Mouse (Mus musculus): ENCODE data around the gene Dzip3. TPM values are rescaled to one million over a fixed set of nuclear protein-coding genes. Genes with fewer than 3 reads are reported as not detected.

The Dzip3 gene
- polyA plus RNA-seq (2015; fragmentation: Nextera tagmentation; extraction: Ambion mirVana): 3.9 and 4.9 TPM in 2 replicates

DNA sequence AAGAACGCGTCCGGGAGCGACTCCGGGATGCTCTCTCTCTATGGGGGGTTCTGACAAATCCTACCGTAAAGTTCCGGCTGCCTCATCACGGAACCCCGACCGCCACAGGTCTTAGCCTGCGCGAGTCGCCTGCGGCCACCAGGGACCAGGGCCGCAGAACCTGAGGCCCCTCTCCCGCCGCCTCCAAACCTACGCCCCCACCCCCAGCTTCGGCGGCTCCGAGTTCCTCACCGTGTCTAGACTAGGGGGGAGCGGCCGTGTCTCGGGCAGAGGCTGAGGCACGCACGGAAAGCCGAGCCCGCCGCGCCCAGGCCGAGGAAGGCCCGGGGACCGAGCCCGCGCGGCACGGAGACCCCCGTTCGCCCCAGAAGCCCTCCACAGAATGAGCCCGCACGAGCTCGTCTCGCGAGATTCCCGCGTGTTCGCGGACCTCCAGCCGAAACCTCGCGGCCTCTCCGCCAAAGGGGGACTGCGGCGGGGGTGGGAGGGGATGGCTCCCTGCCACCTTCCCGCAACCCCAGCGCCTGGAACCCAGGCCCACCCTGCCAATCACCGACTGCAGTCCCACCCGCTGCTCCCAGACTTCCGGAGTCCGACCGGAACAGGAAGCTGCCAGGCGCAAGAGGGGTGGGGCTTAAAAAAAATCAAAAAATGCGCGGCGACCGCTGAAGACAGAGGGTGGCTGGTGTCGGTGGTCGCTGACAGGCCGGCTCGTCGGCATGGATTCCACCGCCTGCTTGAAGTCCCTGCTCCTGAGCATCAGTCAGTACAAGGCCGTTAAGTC lies at the start of gene Dzip3, which contains the start of gene Cip2a:
Gene Dzip3, minus strand, starts transcription at position 607 of the 784 bp plus-strand sequence.
Gene Cip2a, plus strand, starts transcription at position 627 of the 784 bp plus-strand sequence.
- Histone ChIP-seq H3K27me3 (ENCODE audit: control insufficient read depth, insufficient read depth, low read depth, low read length) (no peaks in the 10 kb centered on the region), H3K4me3 (ENCODE audit: low read depth, low read length) (peak within 1 kb of the TSS; percentile 97), H3K36me3 (ENCODE audit: control insufficient read depth, insufficient read depth) (no peaks in the 10 kb centered on the region), H3K4me2 (ENCODE audit: low read depth, low read length) (peak within 1 kb of the TSS; percentile 66), H3K9me3 (replicated peaks; ENCODE audit: control insufficient read depth, low read length) (no peaks in the 10 kb centered on the region), H3K4me1 (ENCODE audit: control insufficient read depth, low read depth, low read length) (peaks cover 10% of the 10 kb centered on the region), H3K27ac (ENCODE audit: low read length) (peak within 1 kb of the TSS; percentile 85), H3K9ac (ENCODE audit: low read depth, low read length) (peak within 1 kb of the TSS; percentile 97)
- WGBS (ENCODE audit: insufficient replicate concordance): under 1% methylated on average over 70 of the region's 74 CpGs
- peak; percentile 97 for ATAC-seq (ENCODE audit: low read depth)

DNA sequence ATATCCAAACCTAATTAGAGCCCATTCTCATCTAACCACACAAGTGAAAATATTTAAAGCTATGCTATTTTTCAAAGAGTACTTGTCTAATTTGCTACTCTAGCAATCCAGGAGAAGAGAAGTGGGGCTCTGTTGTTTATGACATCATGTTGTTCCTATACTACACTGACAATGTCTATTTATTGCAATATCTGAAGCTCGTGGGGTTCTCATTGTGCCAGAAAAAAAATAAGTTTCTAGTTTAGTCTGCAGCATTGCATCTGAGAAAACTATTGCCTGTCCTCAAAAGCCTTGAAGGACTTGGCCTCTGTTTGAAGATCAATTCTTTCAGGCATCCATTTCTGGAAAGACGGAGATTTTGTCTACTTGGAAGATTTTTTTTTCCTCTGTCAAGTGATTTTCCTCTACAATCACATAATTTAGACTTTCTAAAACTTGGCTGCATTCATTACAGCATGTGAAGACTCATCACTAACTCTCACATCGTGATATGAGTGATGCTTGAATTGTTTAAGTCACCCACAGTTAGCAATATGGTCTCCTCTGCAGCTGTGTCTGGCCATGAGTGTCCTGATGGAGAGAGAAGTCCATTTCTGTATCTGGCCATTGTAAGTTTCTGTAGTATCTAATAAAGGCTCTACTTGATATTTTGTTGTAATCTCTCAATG lies 46.7 kb upstream of the Dzip3 start:
- Histone ChIP-seq H3K4me2 (ENCODE audit: low read depth, low read length) (no peak overlapping the region), H3K27ac (ENCODE audit: low read length) (no peak overlapping the region), H3K36me3 (ENCODE audit: control insufficient read depth, insufficient read depth) (no peaks in the 10 kb centered on the region), H3K9ac (ENCODE audit: low read depth, low read length) (no peak overlapping the region), H3K4me3 (ENCODE audit: low read depth, low read length) (no peak overlapping the region), H3K27me3 (ENCODE audit: control insufficient read depth, insufficient read depth, low read depth, low read length) (no peaks in the 10 kb centered on the region), H3K9me3 (replicated peaks; ENCODE audit: control insufficient read depth, low read length) (no peaks in the 10 kb centered on the region), H3K4me1 (ENCODE audit: control insufficient read depth, low read depth, low read length) (no peaks in the 10 kb centered on the region)
- no peak for ATAC-seq (ENCODE audit: low read depth)
- 56% methylated on average over 3 of the region's 3 CpGs for WGBS (ENCODE audit: insufficient replicate concordance)

DNA sequence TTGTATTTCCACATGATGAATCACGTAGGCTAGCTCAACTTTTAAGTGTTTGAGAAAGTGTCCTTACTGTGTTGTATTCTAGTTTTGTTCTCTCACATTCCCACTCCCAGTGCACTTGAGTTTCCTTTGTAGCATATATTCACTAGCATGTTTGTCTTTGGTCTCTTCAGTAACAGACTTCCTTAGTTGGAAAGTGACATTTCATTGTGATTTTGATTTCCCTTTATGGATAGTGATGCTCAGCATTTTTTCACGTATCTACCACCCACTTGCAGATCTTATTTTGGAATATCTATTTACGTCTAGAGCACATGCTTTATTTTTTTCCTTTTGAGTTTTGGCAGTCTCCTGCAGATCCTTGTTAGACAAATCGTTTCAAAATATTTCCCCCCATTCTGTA lies 43.8 kb upstream of the Dzip3 start:
- no peak overlapping the region for H3K4me2 ChIP-seq (ENCODE audit: low read depth, low read length)
- no peak overlapping the region for H3K4me3 ChIP-seq (ENCODE audit: low read depth, low read length)
- WGBS (ENCODE audit: insufficient replicate concordance): 65% methylated on average over 4 of the region's 4 CpGs
- H3K36me3 ChIP-seq (ENCODE audit: control insufficient read depth, insufficient read depth): no peaks in the 10 kb centered on the region
- no peak overlapping the region for H3K9ac ChIP-seq (ENCODE audit: low read depth, low read length)
- H3K4me1 ChIP-seq (ENCODE audit: control insufficient read depth, low read depth, low read length): no peaks in the 10 kb centered on the region
- ATAC-seq (ENCODE audit: low read depth): no peak
- no peaks in the 10 kb centered on the region for H3K27me3 ChIP-seq (ENCODE audit: control insufficient read depth, insufficient read depth, low read depth, low read length)
- H3K9me3 ChIP-seq (replicated peaks; ENCODE audit: control insufficient read depth, low read length): no peaks in the 10 kb centered on the region
- H3K27ac ChIP-seq (ENCODE audit: low read length): no peak overlapping the region

DNA sequence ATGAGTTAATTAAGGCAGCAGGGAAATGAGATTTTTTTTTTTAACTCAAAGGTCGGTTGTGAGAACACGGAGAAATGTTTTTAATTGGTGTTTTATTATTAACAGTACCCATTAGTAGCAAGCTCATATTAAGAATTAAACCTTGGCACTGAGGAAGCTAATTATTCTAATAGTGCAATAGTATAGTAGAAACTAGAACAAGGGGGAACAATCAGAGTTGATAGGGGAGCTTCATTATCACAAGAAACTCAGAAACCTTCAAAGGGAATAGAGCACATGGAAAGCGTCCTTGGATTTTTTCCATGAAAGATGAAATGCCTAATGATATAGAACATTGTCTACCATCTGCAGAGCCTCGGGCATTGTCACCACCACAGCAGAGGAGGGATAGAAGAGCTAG lies 41.9 kb upstream of the Dzip3 start:
- Histone ChIP-seq H3K4me3 (ENCODE audit: low read depth, low read length) (no peak overlapping the region), H3K4me1 (ENCODE audit: control insufficient read depth, low read depth, low read length) (no peaks in the 10 kb centered on the region), H3K4me2 (ENCODE audit: low read depth, low read length) (no peak overlapping the region), H3K36me3 (ENCODE audit: control insufficient read depth, insufficient read depth) (no peaks in the 10 kb centered on the region), H3K9me3 (replicated peaks; ENCODE audit: control insufficient read depth, low read length) (no peaks in the 10 kb centered on the region), H3K27me3 (ENCODE audit: control insufficient read depth, insufficient read depth, low read depth, low read length) (no peaks in the 10 kb centered on the region), H3K9ac (ENCODE audit: low read depth, low read length) (no peak overlapping the region), H3K27ac (ENCODE audit: low read length) (no peak overlapping the region)
- no peak for ATAC-seq (ENCODE audit: low read depth)
- WGBS (ENCODE audit: insufficient replicate concordance): 56% methylated on average over 4 of the region's 4 CpGs

DNA sequence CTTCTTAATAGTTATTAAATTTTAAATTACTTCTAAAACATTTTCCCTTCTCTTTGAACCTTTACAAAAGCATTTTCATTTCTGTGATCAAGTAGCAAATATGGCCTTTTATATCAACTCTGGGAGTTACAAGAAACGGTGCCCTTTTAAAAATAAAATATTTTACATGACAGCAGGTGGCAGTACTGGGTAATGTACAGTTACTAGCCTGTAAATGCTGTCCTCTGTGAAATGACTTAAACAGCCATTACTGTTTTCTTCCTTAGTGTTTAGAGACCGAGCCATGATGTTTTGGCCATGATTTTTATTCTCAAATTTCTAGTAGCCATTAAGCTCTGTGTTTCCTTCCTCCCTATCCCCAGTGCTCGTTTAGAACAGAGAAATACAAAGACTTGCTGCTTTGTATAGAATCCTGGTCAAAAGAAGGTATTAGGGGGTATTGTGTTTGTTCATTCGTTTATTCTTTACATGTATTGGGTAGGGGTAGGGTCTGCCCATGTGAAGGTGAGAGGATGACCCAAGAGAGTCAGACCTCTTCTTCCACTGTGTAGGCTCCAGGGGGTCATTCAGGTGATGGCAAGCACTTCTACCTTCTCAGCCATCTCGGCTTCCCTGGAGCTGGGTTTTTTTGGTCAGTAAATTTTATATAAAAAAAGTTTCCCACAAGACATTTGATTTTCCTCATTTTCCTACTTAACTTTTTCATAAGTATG lies 22.8 kb upstream of the Dzip3 start:
- H3K4me3 ChIP-seq (ENCODE audit: low read depth, low read length): no peak overlapping the region
- peaks cover 28% of the 10 kb centered on the region for H3K36me3 ChIP-seq (ENCODE audit: control insufficient read depth, insufficient read depth)
- no peak for ATAC-seq (ENCODE audit: low read depth)
- 71% methylated on average over 5 of the region's 5 CpGs for WGBS (ENCODE audit: insufficient replicate concordance)
- H3K27me3 ChIP-seq (ENCODE audit: control insufficient read depth, insufficient read depth, low read depth, low read length): no peaks in the 10 kb centered on the region
- H3K27ac ChIP-seq (ENCODE audit: low read length): no peak overlapping the region
- H3K4me1 ChIP-seq (ENCODE audit: control insufficient read depth, low read depth, low read length): no peaks in the 10 kb centered on the region
- H3K4me2 ChIP-seq (ENCODE audit: low read depth, low read length): no peak overlapping the region
- H3K9ac ChIP-seq (ENCODE audit: low read depth, low read length): no peak overlapping the region
- no peaks in the 10 kb centered on the region for H3K9me3 ChIP-seq (replicated peaks; ENCODE audit: control insufficient read depth, low read length)

DNA sequence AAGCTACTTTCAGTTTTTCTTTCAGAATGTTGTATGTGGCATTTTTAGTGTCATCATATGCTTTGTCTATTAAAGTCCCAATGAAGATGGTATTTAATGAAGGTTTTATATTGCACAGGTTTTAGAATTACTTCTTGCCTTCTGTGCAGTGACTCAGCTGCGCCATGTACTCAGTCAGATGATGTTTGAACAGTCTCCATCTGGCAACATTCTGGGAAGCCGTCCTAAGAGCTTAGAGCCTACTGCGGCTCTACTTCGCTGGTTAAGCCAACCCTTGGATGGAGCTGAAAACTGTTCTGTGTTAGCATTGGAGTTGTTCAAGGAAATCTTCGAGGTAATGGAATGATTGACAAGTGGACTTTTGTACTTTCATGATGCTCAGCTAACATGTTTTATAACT lies 10.2 kb upstream of the Dzip3 start:
- Histone ChIP-seq H3K36me3 (ENCODE audit: control insufficient read depth, insufficient read depth) (peaks cover 35% of the 10 kb centered on the region), H3K4me3 (ENCODE audit: low read depth, low read length) (no peak overlapping the region), H3K9ac (ENCODE audit: low read depth, low read length) (no peak overlapping the region), H3K9me3 (replicated peaks; ENCODE audit: control insufficient read depth, low read length) (no peaks in the 10 kb centered on the region), H3K4me2 (ENCODE audit: low read depth, low read length) (no peak overlapping the region), H3K27me3 (ENCODE audit: control insufficient read depth, insufficient read depth, low read depth, low read length) (no peaks in the 10 kb centered on the region), H3K4me1 (ENCODE audit: control insufficient read depth, low read depth, low read length) (no peaks in the 10 kb centered on the region), H3K27ac (ENCODE audit: low read length) (no peak overlapping the region)
- 85% methylated on average over 5 of the region's 5 CpGs for WGBS (ENCODE audit: insufficient replicate concordance)
- ATAC-seq (ENCODE audit: low read depth): no peak

DNA sequence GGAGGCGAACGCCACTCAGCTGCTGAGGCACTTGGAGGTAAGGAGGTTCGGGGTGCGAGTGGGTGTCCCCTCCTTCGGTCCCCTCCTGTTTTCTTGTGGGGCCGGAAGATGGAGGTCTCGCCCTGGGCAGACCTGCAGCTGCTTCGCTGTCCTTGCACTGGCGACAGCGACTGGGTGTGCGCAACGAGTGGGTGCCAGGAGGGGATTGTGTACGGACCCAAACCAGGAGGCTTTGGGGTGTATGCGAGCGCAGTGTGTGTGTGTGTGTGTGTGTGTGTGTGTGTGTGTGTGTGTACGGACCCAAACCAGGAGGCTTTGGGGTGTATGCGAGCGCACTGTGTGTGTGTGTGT lies 353 bp upstream of the Dzip3 start:
- ATAC-seq (ENCODE audit: low read depth): peak; percentile 39
- peaks cover 1% of the 10 kb centered on the region for H3K36me3 ChIP-seq (ENCODE audit: control insufficient read depth, insufficient read depth)
- under 1% methylated on average over 18 of the region's 18 CpGs for WGBS (ENCODE audit: insufficient replicate concordance)

DNA sequence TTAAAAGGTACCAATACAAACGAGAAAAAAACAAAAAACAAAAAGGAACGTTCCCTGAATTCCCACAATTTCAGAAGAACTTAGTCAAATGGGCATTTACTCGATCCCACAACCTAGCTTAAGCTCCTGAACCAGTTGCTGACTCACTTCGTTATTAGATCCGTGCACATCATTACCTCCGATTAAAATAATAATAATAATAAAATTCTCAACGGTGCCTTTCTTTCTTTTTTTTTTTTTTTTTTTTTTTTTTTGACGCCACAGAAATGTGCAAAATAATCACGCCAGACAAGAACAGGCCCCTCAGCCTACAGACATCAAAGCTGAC lies 770 bp downstream of the Dzip3 start:
- no peak for ATAC-seq (ENCODE audit: low read depth)
- Histone ChIP-seq H3K9me3 (replicated peaks; ENCODE audit: control insufficient read depth, low read length) (no peaks in the 10 kb centered on the region), H3K9ac (ENCODE audit: low read depth, low read length) (peak overlapping the region; percentile 97), H3K27me3 (ENCODE audit: control insufficient read depth, insufficient read depth, low read depth, low read length) (no peaks in the 10 kb centered on the region), H3K27ac (ENCODE audit: low read length) (peak overlapping the region; percentile 85), H3K4me2 (ENCODE audit: low read depth, low read length) (peak overlapping the region; percentile 66), H3K4me3 (ENCODE audit: low read depth, low read length) (peak overlapping the region; percentile 97), H3K4me1 (ENCODE audit: control insufficient read depth, low read depth, low read length) (peaks cover 10% of the 10 kb centered on the region), H3K36me3 (ENCODE audit: control insufficient read depth, insufficient read depth) (no peaks in the 10 kb centered on the region)
- under 1% methylated on average over 9 of the region's 9 CpGs for WGBS (ENCODE audit: insufficient replicate concordance)

More for the DNA sequence above, 353 bp upstream of the Dzip3 start:
- peak overlapping the region; percentile 50 for H3K27ac ChIP-seq (ENCODE audit: low read length)
- H3K4me3 ChIP-seq (ENCODE audit: low read depth, low read length): peak overlapping the region; percentile 97
- H3K27me3 ChIP-seq (ENCODE audit: control insufficient read depth, insufficient read depth, low read depth, low read length): no peaks in the 10 kb centered on the region
- H3K9me3 ChIP-seq (replicated peaks; ENCODE audit: control insufficient read depth, low read length): no peaks in the 10 kb centered on the region
- peak overlapping the region; percentile 97 for H3K9ac ChIP-seq (ENCODE audit: low read depth, low read length)
- peak overlapping the region; percentile 61 for H3K4me2 ChIP-seq (ENCODE audit: low read depth, low read length)
- H3K4me1 ChIP-seq (ENCODE audit: control insufficient read depth, low read depth, low read length): peaks cover 10% of the 10 kb centered on the region

All from liver, embryonic 16.5 days (tissue).